Mouse (Mus musculus): ENCODE measurements at regions not wholly inside any gene's neighbourhood (a gene's known extent, or its start where the extent isn't known, plus 50 kb on each side); places are given as distances from the start of the nearest gene placed in this dataset.

DNA sequence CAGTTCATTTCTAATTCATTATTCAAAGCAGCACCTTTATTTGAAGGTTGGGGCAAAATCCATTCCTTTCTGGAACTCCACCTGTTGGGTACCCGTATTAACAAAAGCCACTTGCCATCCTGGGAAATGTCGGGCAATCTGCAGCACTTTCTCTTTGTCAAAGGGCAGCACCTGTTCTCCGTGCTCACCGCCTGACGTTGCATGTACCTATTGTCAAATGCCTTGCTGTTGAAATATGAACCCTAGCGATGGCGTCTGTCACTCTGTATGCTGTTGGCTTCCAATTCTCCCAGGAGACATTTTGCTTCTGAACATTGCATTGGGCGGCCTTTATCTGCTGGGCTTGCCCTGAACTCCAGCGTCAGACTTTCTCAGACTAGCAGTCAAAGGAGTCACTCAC, 55.3 kb upstream of the Synm start:
- DNase-seq (ENCODE audit: low spot score in 2 of 2), result no peak

Data from left cerebral cortex, adult 8-10 months (tissue).